Mouse (Mus musculus) E14TG2a.4 (cell line): ENCODE results near the gene Cisd2.

Experiments used
- CTCF ChIP-seq: conservative IDR thresholded peaks from 2 replicates; pipeline ENCODE4 v1.5.1; 2014; ENCODE audit warnings: low read length
- NANOG ChIP-seq: IDR thresholded peaks from 2 replicates; pipeline ENCODE4 v1.6.1; 2014; ENCODE audit warnings: borderline replicate concordance, low read length, mixed read lengths
- POU5F1 ChIP-seq: IDR thresholded peaks from 2 replicates; pipeline ENCODE4 v1.6.1; 2014; ENCODE audit warnings: low read length, borderline replicate concordance

DNA sequence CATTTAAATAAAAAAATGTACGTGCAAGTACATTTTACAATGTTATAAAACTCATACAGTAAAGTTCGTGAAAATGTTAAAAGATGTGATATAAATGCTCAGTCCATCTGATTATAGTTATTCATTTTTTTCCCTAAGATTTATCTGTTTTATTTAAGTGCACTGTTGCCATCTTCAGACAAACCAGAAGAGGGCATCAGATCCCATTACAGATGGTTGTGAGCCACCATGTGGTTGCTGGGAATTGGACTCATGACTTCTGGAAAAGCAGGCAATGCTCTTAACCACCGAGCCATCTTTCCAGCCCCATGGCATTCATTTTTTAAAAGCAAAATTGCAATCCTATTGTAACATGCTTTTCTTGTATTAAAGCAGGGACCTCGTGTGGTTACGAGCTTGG lies 14.5 kb downstream of the Cisd2 start:
- peak; percentile 43 for TF ChIP-seq CTCF
- TF ChIP-seq NANOG, result no peak
- TF ChIP-seq POU5F1, result no peak
